ENCODE assay signal across 10 mouse cellular contexts in the genomic region with DNA sequence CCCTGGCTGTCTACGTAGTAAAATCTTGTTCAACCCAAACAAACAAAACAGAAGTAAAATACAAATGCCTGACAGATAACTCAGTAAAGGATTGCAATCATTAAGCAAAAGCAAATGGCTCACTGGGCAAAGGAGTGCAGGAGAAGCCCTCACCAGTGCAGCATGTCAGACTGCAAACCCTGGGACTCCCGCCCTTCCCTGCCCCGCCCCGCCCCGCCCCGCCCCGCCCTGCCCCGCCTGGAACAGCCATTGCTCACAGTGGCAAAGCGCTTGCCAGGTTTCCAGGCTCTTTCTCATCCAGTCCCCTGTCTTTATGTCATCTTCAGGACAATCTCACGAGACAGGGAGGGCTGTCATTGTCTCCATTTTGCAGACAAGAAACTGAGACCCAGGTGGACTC. TPM values are rescaled to one million over a fixed set of nuclear protein-coding genes. Genes with fewer than 3 reads are reported as not detected.
A peak's percentile ranks its signal among the peaks of the same experiment; 100 is the strongest.
DNase-seq lines count a peak whose midpoint lies in the region; ATAC-seq and TF ChIP-seq lines count a peak whose summit lies in the region.
"Had no signal": no experiment of that assay in that cellular context is flagged by ENCODE, and none has a peak within 500 bp of the region (broad histone marks: within the 10 kb centered on the region; RNA-seq: fewer than 3 reads in every experiment).

No protein-coding gene starts in this region.

- no peaks in the 10 kb centered on the region for H3K27me3 ChIP-seq in cerebellum, adult 2 months (ENCODE audit: control insufficient read depth, insufficient read depth, low read length)
- H3K27me3 ChIP-seq in forebrain, embryonic 13.5 days: no peaks in the 10 kb centered on the region
- H3K27me3 ChIP-seq in liver, embryonic 14.5 days (ENCODE audit: control insufficient read depth, insufficient read depth, low read length): peaks cover 8% of the 10 kb centered on the region

- WGBS in cerebellum, adult 2 months: 8% methylated on average over 10 of the region's 10 CpGs
- 10% methylated on average over 10 of the region's 10 CpGs for WGBS in forebrain, embryonic 13.5 days
- WGBS in liver, embryonic 14.5 days (ENCODE audit: insufficient replicate concordance): 5% methylated on average over 9 of the region's 10 CpGs

- TF ChIP-seq EP300 in liver, embryonic 14.5 days (IDR thresholded peaks at IDR 0.05; ENCODE audit: low read depth): no peak

- no peak for TF ChIP-seq POLR2A in cerebellum, adult 2 months (IDR thresholded peaks at IDR 0.05; ENCODE audit: borderline replicate concordance, insufficient read depth, low read length)

- no peaks in the 10 kb centered on the region for H3K9me3 ChIP-seq in forebrain, embryonic 13.5 days (replicated peaks)
- no peaks in the 10 kb centered on the region for H3K9me3 ChIP-seq in liver, embryonic 14.5 days (ENCODE audit: control insufficient read depth, low read length)

- 0 out of 2 replicates have a peak overlapping the region, but pooled peaks have one; percentile 16 for H3K9ac ChIP-seq in forebrain, embryonic 13.5 days
- no peak overlapping the region for H3K9ac ChIP-seq in liver, embryonic 14.5 days (replicated peaks)

- no peaks in the 10 kb centered on the region for H3K4me1 ChIP-seq in cerebellum, adult 2 months (ENCODE audit: control insufficient read depth, insufficient read depth, low read length)
- peaks cover 45% of the 10 kb centered on the region for H3K4me1 ChIP-seq in forebrain, embryonic 13.5 days
- peaks cover 6 to 21% of the 10 kb centered on the region in 2 experiments; a peak in 3 of 4 replicates for H3K4me1 ChIP-seq in liver, embryonic 14.5 days (replicated peaks; ENCODE audit: control insufficient read depth in 2 of 2, insufficient read depth in 2 of 2, low read length in 1 of 2)

- peak overlapping the region; percentile 39 for H3K4me3 ChIP-seq in cerebellum, adult 2 months (replicated peaks; ENCODE audit: insufficient read depth, low read depth, low read length)
- no peak overlapping the region for H3K4me3 ChIP-seq in forebrain, embryonic 13.5 days
- H3K4me3 ChIP-seq in liver, embryonic 14.5 days (ENCODE audit: insufficient read depth in 1 of 2, low read depth in 2 of 2, low read length in 2 of 2): peak overlapping the region in 1 of 2 experiments; percentile 19; a peak in 1 of 4 replicates
- H3K4me3 ChIP-seq: myocyte had no signal

- H3K36me3 ChIP-seq in forebrain, embryonic 13.5 days (ENCODE audit: poor library complexity, severe bottlenecking): no peaks in the 10 kb centered on the region
- H3K36me3 ChIP-seq in liver, embryonic 14.5 days (replicated peaks; ENCODE audit: control insufficient read depth, insufficient read depth, low read depth): no peaks in the 10 kb centered on the region

- TF ChIP-seq CTCF in cerebellum, adult 2 months (IDR thresholded peaks at IDR 0.05; ENCODE audit: borderline replicate concordance, insufficient read depth, low read depth, low read length): no peak
- TF ChIP-seq CTCF in liver, embryonic 14.5 days (IDR thresholded peaks at IDR 0.05; ENCODE audit: low read depth): no peak

- ATAC-seq in forebrain, embryonic 13.5 days: no peak
- ATAC-seq in liver, embryonic 14.5 days (ENCODE audit: insufficient read depth): no peak
- ATAC-seq in CD4-positive, CD25-positive, alpha-beta regulatory T cell, adult 4 months: no peak

- H3K4me2 ChIP-seq in forebrain, embryonic 13.5 days: peak overlapping the region; percentile 46
- peak overlapping the region; percentile 33 for H3K4me2 ChIP-seq in liver, embryonic 14.5 days (ENCODE audit: low read depth)

- DNase-seq in cerebellum, adult 2 months: no peak
- no peak for DNase-seq in cerebellum, postnatal 14 days
- peak; percentile 27 for DNase-seq in 3T3-L1 (ENCODE audit: low read depth, low spot score)
- no peak for DNase-seq in liver, embryonic 14.5 days (ENCODE audit: low read depth in 3 of 3, low spot score in 3 of 3)
- DNase-seq in frontal cortex, adult 2 months (ENCODE audit: extremely low spot score in 1 of 2, low spot score in 1 of 2): no peak
- DNase-seq in testis, postnatal 14 days (ENCODE audit: low spot score): no peak
- DNase-seq: thymus, postnatal 4 days had no signal

- H3K27ac ChIP-seq in cerebellum, adult 2 months (ENCODE audit: insufficient read depth, low read length): no peak overlapping the region
- H3K27ac ChIP-seq in forebrain, embryonic 13.5 days: 0 out of 2 replicates have a peak overlapping the region, but pooled peaks have one; percentile 31
- no peak overlapping the region for H3K27ac ChIP-seq in liver, embryonic 14.5 days

RNA-seq across cellular contexts. Expression of gene Rnf38, which starts 16.1 kb away (rescaled TPM):
- polyA plus RNA-seq in cerebellum, adult 2 months (2012; rRNA removed): 53.5 and 63.1 TPM in 2 replicates
- polyA plus RNA-seq in forebrain, embryonic 13.5 days (2015; fragmentation: Nextera tagmentation; extraction: Ambion mirVana): 40.1 and 43.1 TPM in 2 replicates
- polyA plus RNA-seq in liver, embryonic 14.5 days (2012; rRNA removed): 24.7 and 26.2 TPM in 2 replicates
- 14.0 and 15.4 TPM in 2 replicates for polyA plus RNA-seq in liver, embryonic 14.5 days (2014; fragmentation: Nextera tagmentation; extraction: Ambion mirVana)
- 10 to 100 TPM; 27.5 to 27.7 TPM for polyA plus RNA-seq in CD4-positive, CD25-positive, alpha-beta regulatory T cell, adult 4 months (2017; shearing (Covaris generic))
- polyA plus RNA-seq in frontal cortex, adult 2 months (2012; rRNA removed): 64.1 and 71.8 TPM in 2 replicates

RNA-seq across cellular contexts. Expression of gene Melk, which starts 51.0 kb away (rescaled TPM):
- polyA plus RNA-seq in cerebellum, adult 2 months (2012; rRNA removed): 0.03 and 0.07 TPM in 2 replicates
- polyA plus RNA-seq in forebrain, embryonic 13.5 days (2015; fragmentation: Nextera tagmentation; extraction: Ambion mirVana): 45.2 and 50.2 TPM in 2 replicates
- 7.1 and 10.9 TPM in 2 replicates for polyA plus RNA-seq in liver, embryonic 14.5 days (2012; rRNA removed)
- polyA plus RNA-seq in liver, embryonic 14.5 days (2014; fragmentation: Nextera tagmentation; extraction: Ambion mirVana): 19.4 and 19.9 TPM in 2 replicates
- 1 to 10 TPM; 5.2 to 8.1 TPM for polyA plus RNA-seq in CD4-positive, CD25-positive, alpha-beta regulatory T cell, adult 4 months (2017; shearing (Covaris generic))
- 0.52 and 0.84 TPM in 2 replicates for polyA plus RNA-seq in frontal cortex, adult 2 months (2012; rRNA removed)
